30 mouse cellular contexts compared by ENCODE assay signal in genomic region chr9:51268852-51269251, GRCm38 (mm10). TPM values are rescaled to one million over a fixed set of nuclear protein-coding genes. Genes with fewer than 3 reads are reported as not detected.
DNase-seq lines count a peak whose midpoint lies in the region; ATAC-seq and TF ChIP-seq lines count a peak whose summit lies in the region.
"Had no signal": no experiment of that assay in that cellular context is flagged by ENCODE, and none has a peak within 500 bp of the region (broad histone marks: within the 10 kb centered on the region; RNA-seq: fewer than 3 reads in every experiment).

No protein-coding gene starts in this region.

- no peak overlapping the region for H3K9ac ChIP-seq in lung, embryonic 14.5 days
- peak overlapping the region; percentile 37; the same call in 1 of the 2 replicates for H3K9ac ChIP-seq in CH12.LX (ENCODE audit: insufficient read depth, low read depth)
- H3K9ac ChIP-seq in stomach, embryonic 16.5 days (ENCODE audit: low read length), result no peak overlapping the region
- no peak overlapping the region for H3K9ac ChIP-seq in hindbrain, postnatal 0 days (replicated peaks; ENCODE audit: low read length)
- H3K9ac ChIP-seq: embryonic facial prominence, embryonic 13.5 days; forebrain, postnatal 0 days; heart, embryonic 12.5 days; heart, embryonic 15.5 days; hindbrain, embryonic 14.5 days had no signal

- H3K27ac ChIP-seq in lung, embryonic 14.5 days (ENCODE audit: low read depth), result no peak overlapping the region; the same call in 1 of the 2 replicates
- H3K27ac ChIP-seq in CH12.LX (ENCODE audit: insufficient read depth, low read depth), result no peak overlapping the region; the same call in 1 of the 2 replicates
- peak overlapping the region; percentile 51; the same call in 1 of the 2 replicates for H3K27ac ChIP-seq in stomach, embryonic 16.5 days (ENCODE audit: low read length)
- no peak overlapping the region for H3K27ac ChIP-seq in hindbrain, postnatal 0 days
- H3K27ac ChIP-seq: embryonic facial prominence, embryonic 13.5 days; gastrocnemius, adult 2 months; heart, embryonic 15.5 days; hindbrain, embryonic 14.5 days had no signal

- in situ Hi-C loops in CH12.LX (cut with MboI; ENCODE audit: low pct_ligation_motif_present, low pct_unique_long_range_greater_than_20kb, low sequenced_read_pairs), result no loop called here

- H3K4me1 ChIP-seq in lung, embryonic 14.5 days (ENCODE audit: insufficient read depth), result peaks cover 10% of the 10 kb centered on the region; the same call in 1 of the 2 replicates
- no peaks in the 10 kb centered on the region; the same call in none of the 2 replicates for H3K4me1 ChIP-seq in lung, adult 2 months (ENCODE audit: control insufficient read depth, insufficient read depth, low read length)
- peaks cover 3 to 26% of the 10 kb centered on the region in 2 experiments for H3K4me1 ChIP-seq in CH12.LX (ENCODE audit: control insufficient read depth in 1 of 2, insufficient read depth in 2 of 2)
- H3K4me1 ChIP-seq in stomach, embryonic 16.5 days (ENCODE audit: control insufficient read depth, insufficient read depth, low read length), result 0 out of 2 replicates have a peak, but pooled peaks cover 3% of the 10 kb centered on the region
- no peaks in the 10 kb centered on the region for H3K4me1 ChIP-seq in hindbrain, postnatal 0 days (ENCODE audit: insufficient read depth, low read length)
- H3K4me1 ChIP-seq: embryonic facial prominence, embryonic 13.5 days; heart, embryonic 12.5 days; heart, embryonic 15.5 days had no signal

- no peaks in the 10 kb centered on the region for H3K9me3 ChIP-seq in lung, embryonic 14.5 days (ENCODE audit: low read depth, low read length)
- no peaks in the 10 kb centered on the region for H3K9me3 ChIP-seq in CH12.LX (replicated peaks; ENCODE audit: low read length)
- H3K9me3 ChIP-seq in stomach, embryonic 16.5 days (replicated peaks; ENCODE audit: control insufficient read depth, low read length), result no peaks in the 10 kb centered on the region
- H3K9me3 ChIP-seq in hindbrain, postnatal 0 days (ENCODE audit: low read length), result no peaks in the 10 kb centered on the region
- H3K9me3 ChIP-seq: embryonic facial prominence, embryonic 13.5 days; G1E; heart, embryonic 12.5 days; heart, embryonic 15.5 days had no signal

- H3K36me3 ChIP-seq in lung, embryonic 14.5 days (ENCODE audit: insufficient read depth), result no peaks in the 10 kb centered on the region
- peaks cover 0 to 13% of the 10 kb centered on the region in 2 experiments for H3K36me3 ChIP-seq in CH12.LX (replicated peaks in 1 of 2; ENCODE audit: control insufficient read depth in 1 of 2, insufficient read depth in 1 of 2, low read length in 1 of 2)
- H3K36me3 ChIP-seq in stomach, embryonic 16.5 days (ENCODE audit: control insufficient read depth, insufficient read depth, low read length), result no peaks in the 10 kb centered on the region
- no peaks in the 10 kb centered on the region for H3K36me3 ChIP-seq in hindbrain, postnatal 0 days (ENCODE audit: insufficient read depth, low read length)
- H3K36me3 ChIP-seq: embryonic facial prominence, embryonic 13.5 days; G1E; heart, embryonic 15.5 days had no signal

- WGBS in lung, embryonic 14.5 days, result 78% methylated on average over 5 of the region's 5 CpGs
- WGBS in lung, adult 2 months, result 81% methylated on average over 5 of the region's 5 CpGs
- WGBS in stomach, embryonic 16.5 days, result 68% methylated on average over 5 of the region's 5 CpGs
- 72% methylated on average over 5 of the region's 5 CpGs for WGBS in hindbrain, postnatal 0 days

- dilution Hi-C loops in CH12.LX (cut with MboI; ENCODE audit: extremely low pct_ligation_motif_present, extremely low pct_unique_long_range_greater_than_20kb, low sequenced_read_pairs), result no loop called here

- TF ChIP-seq POLR2A in lung, adult 2 months (IDR thresholded peaks at IDR 0.05; ENCODE audit: borderline replicate concordance, extremely low read depth, low read depth, low read length), result no peak
- TF ChIP-seq POLR2A in CH12.LX (IDR thresholded peaks at IDR 0.05; ENCODE audit: low read depth, low read length), result no peak

- no peak overlapping the region for H3K4me2 ChIP-seq in lung, embryonic 14.5 days
- H3K4me2 ChIP-seq in CH12.LX (ENCODE audit: insufficient read depth, low read depth, poor library complexity, severe bottlenecking), result peak overlapping the region; percentile 41; the same call in 1 of the 2 replicates
- no peak overlapping the region for H3K4me2 ChIP-seq in stomach, embryonic 16.5 days (ENCODE audit: low read depth, low read length)
- H3K4me2 ChIP-seq in hindbrain, postnatal 0 days (ENCODE audit: low read depth, low read length), result no peak overlapping the region
- H3K4me2 ChIP-seq: embryonic facial prominence, embryonic 13.5 days; heart, embryonic 12.5 days; heart, embryonic 15.5 days; hindbrain, embryonic 14.5 days had no signal

- TF ChIP-seq RAD21 in CH12.LX (IDR thresholded peaks at IDR 0.05; ENCODE audit: low read depth, low read length), result no peak

- no peaks in the 10 kb centered on the region for H3K27me3 ChIP-seq in lung, embryonic 14.5 days (ENCODE audit: insufficient read depth, low read length)
- H3K27me3 ChIP-seq in CH12.LX (replicated peaks), result no peaks in the 10 kb centered on the region
- no peaks in the 10 kb centered on the region for H3K27me3 ChIP-seq in stomach, embryonic 16.5 days (ENCODE audit: control insufficient read depth, insufficient read depth, low read length)
- no peaks in the 10 kb centered on the region for H3K27me3 ChIP-seq in hindbrain, postnatal 0 days (ENCODE audit: insufficient read depth, low read length)
- H3K27me3 ChIP-seq: embryonic facial prominence, embryonic 13.5 days; heart, embryonic 12.5 days; heart, embryonic 15.5 days had no signal

- peak; percentile 60 for TF ChIP-seq EP300 in CH12.LX (IDR thresholded peaks at IDR 0.05; ENCODE audit: low read length)

- TF ChIP-seq CTCF in lung, embryonic 14.5 days (IDR thresholded peaks at IDR 0.05; ENCODE audit: low read depth), result no peak
- no peak for TF ChIP-seq CTCF in lung, adult 2 months (IDR thresholded peaks at IDR 0.05; ENCODE audit: insufficient read depth, low read length)
- no peak for TF ChIP-seq CTCF in CH12.LX (conservative IDR thresholded peaks at IDR 0.05 in 1 of 2, IDR thresholded peaks at IDR 0.05 in 1 of 2; ENCODE audit: low read depth in 2 of 2, low read length in 2 of 2)
- no peak for TF ChIP-seq CTCF in hindbrain, postnatal 0 days (IDR thresholded peaks at IDR 0.05; ENCODE audit: low read depth)

- DNase-seq in lung, embryonic 14.5 days, result peak; percentile 21
- DNase-seq in lung, adult 2 months, result no peak
- DNase-seq in 3T3-L1 (ENCODE audit: low read depth, low spot score) (peak; percentile 33), CH12.LX (ENCODE audit: extremely low read depth) (peak; percentile 51)
- no peak for DNase-seq in hindbrain, postnatal 0 days (ENCODE audit: low spot score)
- DNase-seq: adrenal gland, adult 2 months; adrenal gland, postnatal 14 days; cerebellum, adult 11 months; cerebellum, adult 2 months; cerebellum, adult 9-11 months; cerebellum, postnatal 25 days; forebrain, postnatal 0 days; gastrocnemius, adult 2 months; gastrocnemius, postnatal 14 days; heart, postnatal 10 days; heart, postnatal 4 days had no signal

- no peak overlapping the region for H3K4me3 ChIP-seq in lung, embryonic 14.5 days (ENCODE audit: low read depth, low read length)
- H3K4me3 ChIP-seq in lung, adult 2 months (replicated peaks; ENCODE audit: extremely low read depth, low read depth, low read length), result no peak overlapping the region
- H3K4me3 ChIP-seq in CH12.LX (replicated peaks in 1 of 3; ENCODE audit: low read depth in 2 of 3, low read length in 2 of 3, poor library complexity in 1 of 3), result no peak overlapping the region
- no peak overlapping the region for H3K4me3 ChIP-seq in stomach, embryonic 16.5 days (replicated peaks; ENCODE audit: low read length)
- H3K4me3 ChIP-seq in hindbrain, postnatal 0 days (ENCODE audit: low read length), result no peak overlapping the region
- H3K4me3 ChIP-seq: embryonic facial prominence, embryonic 13.5 days; gastrocnemius, adult 2 months; heart, embryonic 12.5 days; heart, embryonic 15.5 days had no signal

- H3K79me2 ChIP-seq in CH12.LX (replicated peaks; ENCODE audit: control insufficient read depth, extremely low read depth, insufficient read depth, poor library complexity, severe bottlenecking), result no peaks in the 10 kb centered on the region

- no peak for ATAC-seq in lung, embryonic 14.5 days (ENCODE audit: insufficient read depth)
- no peak for ATAC-seq in stomach, embryonic 16.5 days (ENCODE audit: insufficient read depth, low FRiP score)
- ATAC-seq in hindbrain, postnatal 0 days, result no peak
- ATAC-seq: forebrain, embryonic 14.5 days; forebrain, postnatal 0 days had no signal

TF ChIP-seq in CH12.LX, 34 proteins besides CTCF, POLR2A, EP300 and RAD21 (continues in another document):
- TF ChIP-seq MAFK (IDR thresholded peaks at IDR 0.05; ENCODE audit: insufficient replicate concordance, low read length), result no peak

RNA-seq across cellular contexts. Expression of gene Colca2, which starts 9.5 kb away (rescaled TPM):
- 4.9 and 6.0 TPM in 2 replicates for polyA plus RNA-seq in lung, embryonic 14.5 days (2014; fragmentation: Nextera tagmentation; extraction: Ambion mirVana)
- 9.5 and 13.3 TPM in 2 replicates for polyA plus RNA-seq in lung, adult 2 months (2012; rRNA removed)
- total RNA-seq in CH12.LX (2012; rRNA removed) (0.25 TPM in 1 of 2 replicates, not detected in the other), CH12.LX (2014; rRNA removed) (0.26 TPM in 1 of 2 replicates, not detected in the other)
- 0.97 and 1.1 TPM in 2 replicates for polyA plus RNA-seq in CH12.LX (2012; ENCODE audit: insufficient read length, low read depth)
- polyA plus RNA-seq in stomach, embryonic 16.5 days (2015; fragmentation: Nextera tagmentation; extraction: Ambion mirVana), result 8.7 and 9.3 TPM in 2 replicates
- total RNA-seq in hindbrain, postnatal 0 days (2014; rRNA removed), result 1.3 and 1.4 TPM in 2 replicates
- 1.2 and 1.6 TPM in 2 replicates for polyA plus RNA-seq in hindbrain, postnatal 0 days (2015; fragmentation: Nextera tagmentation; extraction: Ambion mirVana)
- total RNA-seq: common myeloid progenitor, adult 5-6 weeks had no signal
- polyA plus RNA-seq: G1E had no signal

RNA-seq across cellular contexts. Expression of gene Pou2af1, which starts 55.3 kb away (rescaled TPM):
- not detected in 2 replicates for polyA plus RNA-seq in lung, embryonic 14.5 days (2014; fragmentation: Nextera tagmentation; extraction: Ambion mirVana)
- 10.1 and 11.0 TPM in 2 replicates for polyA plus RNA-seq in lung, adult 2 months (2012; rRNA removed)
- total RNA-seq in CH12.LX (2012; rRNA removed), result 87.4 and 108 TPM in 2 replicates
- total RNA-seq in CH12.LX (2014; rRNA removed), result 173 and 183 TPM in 2 replicates
- 255 and 303 TPM in 2 replicates for polyA plus RNA-seq in CH12.LX (2012; ENCODE audit: insufficient read length, low read depth)
- polyA plus RNA-seq in stomach, embryonic 16.5 days (2015; fragmentation: Nextera tagmentation; extraction: Ambion mirVana), result 0.60 and 0.66 TPM in 2 replicates
- 0.18 and 0.37 TPM in 2 replicates for total RNA-seq in hindbrain, postnatal 0 days (2014; rRNA removed)
- 0.20 and 0.23 TPM in 2 replicates for polyA plus RNA-seq in hindbrain, postnatal 0 days (2015; fragmentation: Nextera tagmentation; extraction: Ambion mirVana)
- total RNA-seq: common myeloid progenitor, adult 5-6 weeks; gastrocnemius, adult 2 months had no signal
- polyA plus RNA-seq: forebrain, embryonic 11.5 days; forebrain, postnatal 0 days; G1E; heart, embryonic 12.5 days; hindbrain, embryonic 11.5 days; hindbrain, embryonic 14.5 days had no signal

RNA-seq across cellular contexts. Expression of gene 1810046K07Rik, which starts 59.9 kb away (rescaled TPM):
- polyA plus RNA-seq in lung, embryonic 14.5 days (2014; fragmentation: Nextera tagmentation; extraction: Ambion mirVana), result not detected in 2 replicates
- 0.82 and 2.6 TPM in 2 replicates for polyA plus RNA-seq in lung, adult 2 months (2012; rRNA removed)
- total RNA-seq in CH12.LX (2012; rRNA removed) (26.4 and 33.4 TPM in 2 replicates), CH12.LX (2014; rRNA removed) (49.0 and 59.9 TPM in 2 replicates)
- polyA plus RNA-seq in CH12.LX (2012; ENCODE audit: insufficient read length, low read depth), result 179 and 188 TPM in 2 replicates
- polyA plus RNA-seq in stomach, embryonic 16.5 days (2015; fragmentation: Nextera tagmentation; extraction: Ambion mirVana), result 0.87 and 0.94 TPM in 2 replicates
- not detected in 2 replicates for total RNA-seq in hindbrain, postnatal 0 days (2014; rRNA removed)
- not detected in 2 replicates for polyA plus RNA-seq in hindbrain, postnatal 0 days (2015; fragmentation: Nextera tagmentation; extraction: Ambion mirVana)
- total RNA-seq: adrenal gland, adult 2 months; common myeloid progenitor, adult 5-6 weeks; forebrain, postnatal 0 days; G1E; gastrocnemius, adult 2 months; gastrocnemius, postnatal 14 days; gastrocnemius, postnatal 4 days; heart, adult 8-10 months; heart, postnatal 10 days; heart, postnatal 4 days had no signal
- polyA plus RNA-seq: adrenal gland, adult 2 months; cerebellum, adult 2 months; embryonic facial prominence, embryonic 13.5 days; forebrain, embryonic 11.5 days; forebrain, embryonic 14.5 days; forebrain, postnatal 0 days; frontal cortex, adult 2 months; G1E; heart, embryonic 12.5 days; heart, embryonic 15.5 days; hindbrain, embryonic 11.5 days; hindbrain, embryonic 14.5 days; intestine, embryonic 14.5 days had no signal

Comparison
In these comparisons a context has a peak if more than half of its experiments do, and no peak if none do; other contexts are left out.
1. DNase-seq: peak in lung, embryonic 14.5 days (single experiment), 3T3-L1 (single experiment) and CH12.LX (single experiment); none in lung, adult 2 months (single experiment) and hindbrain, postnatal 0 days (single experiment).
2. RNA of gene Pou2af1, which starts 55.3 kb away (polyA plus RNA-seq): 255 to 303 TPM in CH12.LX; 10.1 to 11.0 TPM in lung, adult 2 months, 0.60 to 0.66 TPM in stomach, embryonic 16.5 days, 0.20 to 0.23 TPM in hindbrain, postnatal 0 days and not detected in lung, embryonic 14.5 days; every median in the first group is over 10 times any median in the second.
3. RNA of gene 1810046K07Rik, which starts 59.9 kb away (polyA plus RNA-seq): 179 to 188 TPM in CH12.LX; 0.87 to 0.94 TPM in stomach, embryonic 16.5 days, 0.82 to 2.6 TPM in lung, adult 2 months, not detected in lung, embryonic 14.5 days and not detected in hindbrain, postnatal 0 days; every median in the first group is over 10 times any median in the second.